Mouse (Mus musculus): Measurements from ENCODE around the gene Inpp4a. TPM values are rescaled to one million over a fixed set of nuclear protein-coding genes. Genes with fewer than 3 reads are reported as not detected.

The Inpp4a gene
- polyA plus RNA-seq, 1 experiment from 2014 or later: 19.5 TPM

DNA sequence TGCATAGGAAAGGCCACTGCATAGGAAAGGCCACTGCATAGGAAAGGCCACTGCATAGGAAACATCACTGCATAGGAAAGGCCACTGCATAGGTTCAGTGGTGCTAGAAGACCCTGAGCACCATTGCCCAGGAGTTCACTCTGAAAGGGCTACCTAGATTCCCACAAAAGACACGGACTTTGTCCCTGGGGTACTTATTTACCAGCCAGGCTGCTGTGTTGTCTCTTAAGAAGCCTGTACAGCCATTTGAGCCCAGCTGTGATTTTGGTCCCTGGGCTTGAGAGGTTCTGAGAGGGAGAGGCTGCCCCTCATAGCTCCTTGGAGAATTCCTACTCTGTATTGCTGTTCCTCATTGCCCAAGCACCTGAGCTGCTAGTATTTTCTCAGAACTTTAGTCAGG, 96.8 kb downstream of the Inpp4a start:
- Histone ChIP-seq H3K4me3 (no peak overlapping the region), H3K27ac (no peak overlapping the region), H3K4me2 (replicated peaks) (no peak overlapping the region), H3K36me3 (peaks cover 24% of the 10 kb centered on the region; the same call in 1 of the 2 replicates), H3K4me1 (no peaks in the 10 kb centered on the region), H3K9ac (no peak overlapping the region), H3K9me3 (no peaks in the 10 kb centered on the region), H3K27me3 (no peaks in the 10 kb centered on the region)
- 80% methylated on average over 1 of the region's 1 CpGs for WGBS
- ATAC-seq (ENCODE audit: insufficient number of reproducible peaks, insufficient read depth, low FRiP score, low TSS enrichment): no peak

DNA sequence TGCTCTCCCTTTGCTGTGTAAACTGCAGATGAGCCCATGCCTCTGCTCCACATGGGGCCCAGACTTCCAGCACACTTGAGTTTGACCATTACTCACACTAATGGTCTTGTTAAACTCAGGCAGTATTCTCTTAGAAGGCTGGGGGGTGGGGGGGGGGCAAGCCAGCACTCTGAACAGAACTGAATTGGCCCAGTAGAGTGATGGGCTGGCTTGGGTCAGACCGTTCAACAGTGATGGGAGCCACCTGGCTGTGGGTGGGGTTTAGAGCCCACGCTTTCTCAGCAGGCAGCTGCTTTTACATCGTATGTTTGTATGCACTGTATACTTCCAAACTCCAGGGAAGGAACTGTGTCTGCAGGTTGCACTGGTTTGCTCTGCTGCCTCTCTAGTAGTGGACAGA, 99.3 kb downstream of the Inpp4a start:
- no peak overlapping the region for H3K4me3 ChIP-seq
- no peaks in the 10 kb centered on the region for H3K27me3 ChIP-seq
- WGBS: 62% methylated on average over 3 of the region's 3 CpGs
- no peak overlapping the region for H3K9ac ChIP-seq
- no peak overlapping the region for H3K4me2 ChIP-seq (replicated peaks)
- no peak for ATAC-seq (ENCODE audit: insufficient number of reproducible peaks, insufficient read depth, low FRiP score, low TSS enrichment)
- no peaks in the 10 kb centered on the region for H3K9me3 ChIP-seq
- peaks cover 18% of the 10 kb centered on the region; the same call in 1 of the 2 replicates for H3K36me3 ChIP-seq
- H3K27ac ChIP-seq: no peak overlapping the region
- H3K4me1 ChIP-seq: no peaks in the 10 kb centered on the region

DNA sequence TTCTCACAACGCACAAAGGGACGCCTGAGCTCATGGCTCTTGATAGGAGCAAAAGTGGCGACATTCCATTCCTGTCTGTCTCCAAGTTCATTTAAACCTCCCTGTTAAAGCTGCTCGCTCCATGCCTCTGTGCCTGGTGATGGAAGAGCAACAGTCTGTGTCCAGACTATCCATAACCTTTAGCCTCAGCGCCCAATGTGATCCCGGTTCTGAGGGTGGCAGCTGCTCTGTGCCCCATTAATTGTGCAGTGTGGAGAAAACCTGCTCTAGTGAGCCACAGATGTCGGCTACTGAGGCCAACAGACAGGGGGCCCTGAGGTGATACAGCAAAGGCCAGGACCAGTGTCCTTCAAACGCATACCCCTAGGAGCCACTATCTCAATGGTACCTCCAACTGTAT, 100.1 kb downstream of the Inpp4a start:
- 83% methylated on average over 8 of the region's 8 CpGs for WGBS
- no peak overlapping the region for H3K27ac ChIP-seq
- H3K27me3 ChIP-seq: no peaks in the 10 kb centered on the region
- peaks cover 17% of the 10 kb centered on the region; the same call in 1 of the 2 replicates for H3K36me3 ChIP-seq
- H3K9ac ChIP-seq: no peak overlapping the region
- H3K4me2 ChIP-seq (replicated peaks): no peak overlapping the region
- no peak for ATAC-seq (ENCODE audit: insufficient number of reproducible peaks, insufficient read depth, low FRiP score, low TSS enrichment)
- no peak overlapping the region for H3K4me3 ChIP-seq
- no peaks in the 10 kb centered on the region for H3K9me3 ChIP-seq
- no peaks in the 10 kb centered on the region for H3K4me1 ChIP-seq

DNA sequence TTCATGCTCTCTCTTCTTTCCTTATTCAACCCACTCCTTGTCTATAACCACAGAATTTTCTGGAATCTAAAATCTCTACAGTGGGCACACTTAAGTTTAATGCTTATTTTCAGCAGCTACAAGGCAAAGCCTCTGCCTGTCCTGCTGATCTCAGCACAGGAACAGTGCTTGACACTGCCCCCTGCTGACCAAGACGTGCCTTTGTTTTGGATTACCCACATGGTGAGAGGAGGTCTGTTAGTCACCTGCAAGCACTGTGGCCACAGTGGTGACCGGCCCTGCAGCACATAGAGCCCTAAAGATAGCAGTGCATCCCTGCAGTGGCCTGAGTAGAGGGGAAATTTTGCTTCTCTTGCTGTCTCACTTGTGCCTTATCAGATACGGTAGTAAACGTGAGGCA, 102.0 kb downstream of the Inpp4a start:
- peaks cover 9% of the 10 kb centered on the region; the same call in 1 of the 2 replicates for H3K36me3 ChIP-seq
- WGBS: 62% methylated on average over 4 of the region's 4 CpGs
- no peaks in the 10 kb centered on the region for H3K27me3 ChIP-seq
- no peak overlapping the region for H3K4me2 ChIP-seq (replicated peaks)
- no peak overlapping the region for H3K27ac ChIP-seq
- no peak overlapping the region for H3K4me3 ChIP-seq
- H3K9me3 ChIP-seq: no peaks in the 10 kb centered on the region
- ATAC-seq (ENCODE audit: insufficient number of reproducible peaks, insufficient read depth, low FRiP score, low TSS enrichment): no peak
- H3K9ac ChIP-seq: no peak overlapping the region
- no peaks in the 10 kb centered on the region for H3K4me1 ChIP-seq

DNA sequence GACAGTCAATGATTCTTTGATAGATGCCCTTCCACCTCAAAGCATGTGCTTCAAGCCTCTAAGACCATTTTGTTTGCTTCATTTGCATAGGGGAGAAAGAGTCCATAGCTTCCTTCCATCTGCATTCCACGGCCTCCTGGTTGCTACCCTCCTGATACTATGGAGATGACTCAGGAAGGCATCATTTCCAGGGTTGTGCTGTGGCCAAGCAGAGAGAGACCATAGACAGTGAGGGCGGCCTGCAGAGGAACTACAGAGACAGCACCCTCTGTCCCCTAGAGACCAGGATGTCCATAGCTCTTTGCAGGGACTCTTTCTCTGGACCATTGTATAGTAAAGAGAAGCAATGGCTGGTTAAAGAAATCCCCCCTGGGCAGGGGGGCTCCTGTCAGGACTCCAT, 105.5 kb downstream of the Inpp4a start:
- Histone ChIP-seq H3K27me3 (no peaks in the 10 kb centered on the region), H3K4me1 (no peaks in the 10 kb centered on the region), H3K9me3 (no peaks in the 10 kb centered on the region), H3K4me3 (no peak overlapping the region), H3K9ac (no peak overlapping the region), H3K4me2 (replicated peaks) (no peak overlapping the region), H3K36me3 (no peaks in the 10 kb centered on the region), H3K27ac (no peak overlapping the region)
- no peak for ATAC-seq (ENCODE audit: insufficient number of reproducible peaks, insufficient read depth, low FRiP score, low TSS enrichment)
- 80% methylated on average over 2 of the region's 2 CpGs for WGBS

DNA sequence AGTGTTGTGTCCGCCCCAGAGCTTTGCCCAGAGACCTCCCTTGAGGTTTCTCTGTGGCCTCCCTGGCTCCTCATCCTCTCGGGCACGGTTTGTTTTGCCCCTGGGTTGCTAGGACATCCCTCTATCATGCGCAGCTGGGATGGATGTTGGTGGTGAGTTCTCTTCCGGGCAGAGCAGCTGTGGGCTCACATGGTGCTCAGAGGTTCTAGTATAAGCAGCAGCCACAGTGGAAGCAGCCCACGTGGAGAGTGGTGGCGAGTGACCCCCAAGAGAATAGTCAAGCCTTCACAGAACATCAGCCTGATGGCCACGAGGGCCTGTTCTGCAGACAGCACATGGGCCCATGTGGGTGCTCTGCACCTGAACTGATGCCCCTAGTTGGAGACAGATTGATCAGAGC, 107.6 kb downstream of the Inpp4a start:
- no peaks in the 10 kb centered on the region for H3K4me1 ChIP-seq
- H3K27me3 ChIP-seq: no peaks in the 10 kb centered on the region
- no peaks in the 10 kb centered on the region for H3K9me3 ChIP-seq
- no peak overlapping the region for H3K9ac ChIP-seq
- no peaks in the 10 kb centered on the region for H3K36me3 ChIP-seq
- H3K4me3 ChIP-seq: no peak overlapping the region
- 81% methylated on average over 8 of the region's 8 CpGs for WGBS
- no peak overlapping the region for H3K27ac ChIP-seq
- H3K4me2 ChIP-seq (replicated peaks): no peak overlapping the region
- no peak for ATAC-seq (ENCODE audit: insufficient number of reproducible peaks, insufficient read depth, low FRiP score, low TSS enrichment)

DNA sequence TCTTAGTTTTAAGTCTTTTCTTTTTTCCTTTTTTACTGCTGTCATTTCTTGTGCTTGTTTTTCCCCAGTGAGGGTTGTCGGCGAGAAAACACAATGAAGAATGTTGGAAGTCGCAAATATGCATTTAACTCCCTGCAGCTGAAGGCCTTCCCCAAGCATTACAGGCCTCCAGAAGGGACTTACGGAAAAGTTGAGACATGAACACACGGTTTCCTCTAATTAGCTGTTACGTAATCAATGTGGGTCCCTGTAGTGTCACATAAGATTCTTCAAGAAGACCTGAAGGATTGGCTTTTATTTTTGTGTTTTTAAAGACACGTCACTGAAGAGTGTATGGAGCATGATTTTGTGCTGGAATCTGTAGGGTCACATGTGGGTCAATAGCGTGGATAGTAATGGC, 108.4 kb downstream of the Inpp4a start:
- H3K36me3 ChIP-seq: no peaks in the 10 kb centered on the region
- no peak overlapping the region for H3K9ac ChIP-seq
- H3K9me3 ChIP-seq: no peaks in the 10 kb centered on the region
- no peaks in the 10 kb centered on the region for H3K4me1 ChIP-seq
- no peak overlapping the region for H3K27ac ChIP-seq
- ATAC-seq (ENCODE audit: insufficient number of reproducible peaks, insufficient read depth, low FRiP score, low TSS enrichment): no peak
- no peaks in the 10 kb centered on the region for H3K27me3 ChIP-seq
- 81% methylated on average over 8 of the region's 8 CpGs for WGBS
- no peak overlapping the region for H3K4me2 ChIP-seq (replicated peaks)
- H3K4me3 ChIP-seq: no peak overlapping the region

DNA sequence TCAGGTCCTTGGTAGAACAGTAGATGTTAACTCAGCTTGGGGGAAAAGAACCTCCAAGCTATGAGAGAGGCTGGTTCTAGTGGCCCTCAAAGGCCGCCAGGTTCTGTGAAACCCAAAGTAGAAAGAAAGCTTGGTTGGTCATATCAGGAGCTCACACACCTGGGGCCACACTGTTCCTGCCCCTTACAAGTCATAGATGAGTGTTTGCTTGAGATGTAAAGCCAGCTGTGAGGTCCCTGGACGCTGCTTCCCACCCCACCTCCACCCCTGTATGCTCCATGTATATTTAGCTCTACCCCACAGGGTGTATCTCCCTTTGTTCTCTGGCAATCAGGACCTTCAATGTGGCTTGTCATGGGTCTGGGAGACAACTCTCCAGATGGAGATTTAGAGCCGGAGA, 109.0 kb downstream of the Inpp4a start:
- 82% methylated on average over 3 of the region's 3 CpGs for WGBS
- Histone ChIP-seq H3K27ac (no peak overlapping the region), H3K27me3 (no peaks in the 10 kb centered on the region), H3K4me3 (no peak overlapping the region), H3K4me2 (replicated peaks) (no peak overlapping the region), H3K36me3 (no peaks in the 10 kb centered on the region), H3K4me1 (no peaks in the 10 kb centered on the region), H3K9ac (no peak overlapping the region), H3K9me3 (no peaks in the 10 kb centered on the region)
- no peak for ATAC-seq (ENCODE audit: insufficient number of reproducible peaks, insufficient read depth, low FRiP score, low TSS enrichment)

DNA sequence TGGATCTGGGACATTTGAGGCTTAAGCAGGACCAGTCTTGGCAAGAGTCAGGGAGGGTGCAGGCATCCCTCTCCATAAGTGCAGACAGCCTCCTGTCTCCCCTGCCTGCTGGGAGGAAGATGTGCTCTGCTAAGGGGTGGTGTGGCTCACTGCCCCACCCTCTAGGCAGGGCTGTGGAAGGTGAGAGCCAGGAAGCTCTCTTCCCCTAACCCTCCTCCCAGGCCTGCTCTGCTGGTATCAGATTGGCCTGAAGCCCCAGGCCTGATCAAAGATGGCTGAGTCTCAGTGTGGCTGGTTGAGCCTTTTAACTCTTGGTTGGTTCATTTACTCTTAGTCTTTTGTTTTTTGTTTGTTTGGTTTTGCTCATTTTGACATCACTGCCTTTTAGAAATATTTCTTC, 110.0 kb downstream of the Inpp4a start:
- no peak overlapping the region for H3K4me3 ChIP-seq
- H3K9ac ChIP-seq: no peak overlapping the region
- no peak overlapping the region for H3K27ac ChIP-seq
- no peaks in the 10 kb centered on the region for H3K27me3 ChIP-seq
- no peaks in the 10 kb centered on the region for H3K4me1 ChIP-seq
- H3K9me3 ChIP-seq: no peaks in the 10 kb centered on the region
- H3K36me3 ChIP-seq: no peaks in the 10 kb centered on the region
- H3K4me2 ChIP-seq (replicated peaks): no peak overlapping the region
- ATAC-seq (ENCODE audit: insufficient number of reproducible peaks, insufficient read depth, low FRiP score, low TSS enrichment): no peak

DNA sequence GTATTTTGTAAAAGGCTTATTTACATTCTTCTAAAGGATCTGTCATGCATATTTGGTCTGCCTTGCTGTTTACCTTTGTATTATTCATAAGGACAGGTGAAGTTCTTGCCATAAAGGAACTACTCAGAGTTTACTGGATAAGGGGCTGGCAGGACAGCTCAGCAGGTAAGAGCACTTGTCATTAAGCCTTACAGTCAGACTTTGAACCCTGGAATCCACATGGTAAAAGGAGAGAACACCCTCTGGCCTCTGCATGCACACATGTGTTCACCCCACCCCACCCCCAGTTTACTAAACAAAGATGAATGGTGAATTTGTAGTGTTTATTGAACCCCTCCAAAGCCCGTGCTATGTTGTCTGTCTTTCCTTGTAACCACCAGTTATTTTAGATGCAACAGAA, 115.7 kb downstream of the Inpp4a start:
- Histone ChIP-seq H3K36me3 (peaks cover 33% of the 10 kb centered on the region), H3K4me1 (no peaks in the 10 kb centered on the region), H3K4me2 (replicated peaks) (no peak overlapping the region), H3K27me3 (no peaks in the 10 kb centered on the region), H3K4me3 (no peak overlapping the region), H3K9me3 (no peaks in the 10 kb centered on the region), H3K27ac (no peak overlapping the region), H3K9ac (no peak overlapping the region)
- 79% methylated on average over 1 of the region's 1 CpGs for WGBS
- no peak for ATAC-seq (ENCODE audit: insufficient number of reproducible peaks, insufficient read depth, low FRiP score, low TSS enrichment)

DNA sequence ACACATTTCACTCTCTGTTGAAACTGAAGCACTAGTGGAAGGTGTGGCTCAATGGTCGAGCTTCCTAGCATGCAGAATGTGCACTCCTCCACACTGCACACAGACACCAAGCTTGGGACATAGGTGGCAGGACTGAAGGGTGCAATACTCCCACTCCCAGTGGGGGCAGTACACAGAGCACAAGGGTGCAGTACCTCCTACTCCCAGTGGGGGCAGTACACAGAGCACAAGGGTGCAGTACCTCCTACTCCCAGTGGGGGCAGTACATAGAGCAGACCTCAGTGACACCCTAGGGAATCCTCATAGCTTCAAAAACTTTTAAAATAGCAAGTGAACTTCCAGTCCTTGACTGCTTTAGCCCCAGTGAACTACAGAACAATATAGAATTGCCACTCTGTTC, 119.8 kb downstream of the Inpp4a start:
- Histone ChIP-seq H3K9me3 (peaks cover 4% of the 10 kb centered on the region; the same call in 1 of the 2 replicates), H3K9ac (no peak overlapping the region), H3K36me3 (peaks cover 41% of the 10 kb centered on the region), H3K4me1 (no peaks in the 10 kb centered on the region), H3K4me2 (replicated peaks) (no peak overlapping the region), H3K27ac (no peak overlapping the region), H3K4me3 (no peak overlapping the region), H3K27me3 (no peaks in the 10 kb centered on the region)
- ATAC-seq (ENCODE audit: insufficient number of reproducible peaks, insufficient read depth, low FRiP score, low TSS enrichment): no peak
- WGBS: 92% methylated on average over 1 of the region's 1 CpGs

DNA sequence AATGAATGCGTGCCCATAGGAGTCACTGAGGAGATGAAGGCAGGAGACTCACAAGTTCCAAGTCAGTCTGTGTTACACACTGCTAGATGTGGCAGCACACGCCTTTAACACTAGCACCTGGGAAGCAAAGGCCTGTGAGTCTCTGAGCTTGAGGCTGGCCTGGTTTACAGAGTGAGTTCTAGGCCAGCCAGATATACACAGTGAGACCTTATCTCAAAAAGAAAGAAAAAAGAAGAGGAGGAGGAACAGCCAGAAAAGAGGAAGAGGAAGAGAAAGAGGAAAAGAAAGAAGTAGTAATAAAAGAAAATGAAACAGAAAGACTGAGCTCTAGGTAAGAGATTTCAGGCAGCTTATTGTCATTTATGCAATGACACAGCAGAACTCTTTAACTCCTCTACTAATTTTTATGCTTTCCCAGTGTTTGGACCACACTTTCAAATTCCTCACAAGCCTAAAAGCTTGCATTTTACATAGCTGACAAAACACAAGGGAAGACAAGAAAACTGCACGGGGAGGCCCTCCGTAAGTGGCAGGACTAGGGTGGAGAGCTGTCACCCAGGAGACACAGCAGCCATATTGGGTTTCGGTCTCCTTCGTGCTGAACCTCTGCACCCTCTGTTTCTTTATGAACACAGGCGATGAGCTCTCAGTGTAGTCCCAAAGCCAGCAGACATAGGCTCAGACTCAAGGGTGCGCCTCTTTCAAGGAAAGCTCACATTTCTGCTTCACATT, 127.6 kb downstream of the Inpp4a start:
- Histone ChIP-seq H3K9me3 (peaks cover 4% of the 10 kb centered on the region; the same call in 1 of the 2 replicates), H3K9ac (no peak overlapping the region), H3K36me3 (peaks cover 35% of the 10 kb centered on the region), H3K4me2 (replicated peaks) (no peak overlapping the region), H3K4me3 (no peak overlapping the region), H3K27me3 (no peaks in the 10 kb centered on the region), H3K27ac (no peak overlapping the region), H3K4me1 (peaks cover 22% of the 10 kb centered on the region)
- ATAC-seq (ENCODE audit: insufficient number of reproducible peaks, insufficient read depth, low FRiP score, low TSS enrichment): no peak
- WGBS: 93% methylated on average over 8 of the region's 8 CpGs
